Mouse (Mus musculus) heart, adult 2 months (tissue): ENCODE results near the gene Fer. TPM values are rescaled to one million over a fixed set of nuclear protein-coding genes. Genes with fewer than 3 reads are reported as not detected.
A peak's percentile ranks its signal among the peaks of the same experiment; 100 is the strongest.

Source experiments
- DNase-seq, 2 experiments: peaks; one replicate each; pipeline ENCODE4 v3.0.0; 2021
- H3K27ac ChIP-seq: fragments of 200-600 bp; 2 replicates; pipeline ENCODE4 v1.8.1; 2022
- H3K27me3 ChIP-seq: fragments of 200-500 bp; 2 replicates; pipeline ENCODE4 v1.6.1; 2012; ENCODE audit warnings: mild to moderate bottlenecking, low read length, inconsistent platforms, mixed read lengths; ENCODE audit not compliant: control insufficient read depth, insufficient read depth
- H3K36me3 ChIP-seq: fragments of 200-500 bp; 2 replicates; pipeline ENCODE4 v1.6.1; 2012; ENCODE audit warnings: low read length, inconsistent platforms; ENCODE audit not compliant: control insufficient read depth, insufficient read depth
- H3K4me1 ChIP-seq: fragments of 200-500 bp; 2 replicates; pipeline ENCODE4 v1.6.1; 2011; ENCODE audit warnings: low read length; ENCODE audit not compliant: control insufficient read depth, insufficient read depth
- H3K4me3 ChIP-seq: fragments of 200-600 bp; 2 replicates; pipeline ENCODE4 v1.8.1; 2022
- H3K79me2 ChIP-seq: fragments of 200-500 bp; replicated peaks from 2 replicates; pipeline ENCODE4 v1.6.1; 2012; ENCODE audit warnings: mild to moderate bottlenecking, inconsistent platforms, low read length, moderate library complexity, mixed read lengths; ENCODE audit not compliant: control insufficient read depth, insufficient read depth
- H3K9ac ChIP-seq: fragments of 200-500 bp; 2 replicates; pipeline ENCODE4 v1.6.1; 2012; ENCODE audit warnings: low read depth, mild to moderate bottlenecking, control low read depth, inconsistent platforms, low read length, mixed read lengths
- CTCF ChIP-seq: fragments of 200-600 bp; IDR thresholded peaks from 2 replicates; pipeline ENCODE4 v1.8.1; 2022; ENCODE audit warnings: antibody characterized with exemption, mild to moderate bottlenecking, moderate library complexity
- EP300 ChIP-seq: fragments of 200-500 bp; IDR thresholded peaks from 2 replicates; pipeline ENCODE4 v1.6.1; 2011; ENCODE audit warnings: low read depth, low read length, control low read depth; ENCODE audit not compliant: insufficient read depth
- POLR2A ChIP-seq: fragments of 200-500 bp; IDR thresholded peaks from 2 replicates; pipeline ENCODE4 v1.6.1; 2011; ENCODE audit warnings: mild to moderate bottlenecking, low read depth, low read length, control low read depth; ENCODE audit not compliant: insufficient read depth
- WGBS: fragments of 180-500 bp; shearing (Covaris S2); methylation state at CpG from one replicate; pipeline ENCODE4 v1.1.7; 2018; 5-methylcytosine and 5-hydroxymethylcytosine counted together
- intact Hi-C: fragments of 180-260 bp; cut with DNase I; formaldehyde crosslinking; loops from one replicate; pipeline ENCODE4 v1.15.1; 2025
- polyA plus RNA-seq: library from polyadenylated mRNA; depleted of rRNA; stranded (reverse); fragments of >200 nt; gene quantifications from 2 replicates; pipeline ENCODE4 v1.2.3, GENCODE M21; 2012
- total RNA-seq, 2 experiments: library from RNA; stranded (reverse); gene quantifications; 2 replicates each; pipeline ENCODE4 v1.2.3; 2021

The Fer gene
- total and polyA plus RNA-seq, 3 experiments, result 3.9 to 19.8 (median 19.4) TPM

DNA sequence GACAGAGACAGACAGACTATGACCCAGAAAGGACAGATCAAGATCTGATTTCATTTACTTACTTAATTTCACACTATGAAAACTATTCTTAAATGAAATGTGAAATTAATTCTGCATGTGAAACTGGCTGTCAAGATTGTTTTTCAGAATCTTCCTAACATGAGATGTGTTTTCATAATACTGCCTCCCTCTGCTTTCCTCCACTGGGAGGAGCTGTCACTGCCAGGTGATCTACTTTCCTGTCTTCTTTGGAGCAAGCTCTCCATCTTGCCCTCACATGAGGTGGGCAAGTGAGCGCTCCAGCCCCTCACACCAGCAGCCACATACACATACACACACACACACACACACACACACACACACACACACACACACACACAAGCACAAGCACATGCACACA, 108.1 kb downstream of the Fer start:
- Histone ChIP-seq H3K27me3 (no peaks in the 10 kb centered on the region), H3K36me3 (no peaks in the 10 kb centered on the region; the same call in 1 of the 2 replicates), H3K4me3 (no peak overlapping the region), H3K9ac (no peak overlapping the region), H3K4me1 (peaks cover 4% of the 10 kb centered on the region; the same call in 1 of the 2 replicates), H3K27ac (no peak overlapping the region), H3K79me2 (no peaks in the 10 kb centered on the region)
- 87% methylated on average over 1 of the region's 1 CpGs for WGBS
- intact Hi-C loops, result no loop called here
- DNase-seq, result no peak
- TF ChIP-seq CTCF (peak; percentile 18), EP300 (no peak), POLR2A (no peak)

DNA sequence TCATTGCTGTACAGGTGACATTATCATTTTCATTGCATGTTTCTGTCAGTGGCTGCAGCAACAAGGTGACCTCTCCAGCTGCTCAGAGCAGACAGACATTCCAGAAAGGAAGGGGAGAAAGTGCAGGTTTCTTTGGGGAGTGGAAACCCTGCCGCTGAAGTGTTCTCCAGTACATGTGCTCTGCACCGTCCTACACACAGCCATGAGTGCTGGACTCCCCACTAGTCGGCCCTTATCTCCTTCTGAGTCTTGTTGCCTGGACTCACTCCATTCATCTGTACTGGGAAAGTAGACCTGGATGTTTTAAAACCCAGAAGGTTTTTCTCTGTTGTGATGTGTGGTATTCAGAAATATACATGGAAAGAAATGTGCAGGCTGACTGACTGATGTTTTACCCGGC, 109.3 kb downstream of the Fer start:
- Histone ChIP-seq H3K4me1 (peaks cover 4% of the 10 kb centered on the region; the same call in 1 of the 2 replicates), H3K79me2 (no peaks in the 10 kb centered on the region), H3K36me3 (no peaks in the 10 kb centered on the region; the same call in 1 of the 2 replicates), H3K27me3 (no peaks in the 10 kb centered on the region), H3K4me3 (no peak overlapping the region), H3K27ac (no peak overlapping the region), H3K9ac (no peak overlapping the region)
- TF ChIP-seq POLR2A (no peak), CTCF (no peak), EP300 (no peak)
- DNase-seq, result no peak
- intact Hi-C loops, result no loop called here
- WGBS, result 47% methylated on average over 4 of the region's 4 CpGs

DNA sequence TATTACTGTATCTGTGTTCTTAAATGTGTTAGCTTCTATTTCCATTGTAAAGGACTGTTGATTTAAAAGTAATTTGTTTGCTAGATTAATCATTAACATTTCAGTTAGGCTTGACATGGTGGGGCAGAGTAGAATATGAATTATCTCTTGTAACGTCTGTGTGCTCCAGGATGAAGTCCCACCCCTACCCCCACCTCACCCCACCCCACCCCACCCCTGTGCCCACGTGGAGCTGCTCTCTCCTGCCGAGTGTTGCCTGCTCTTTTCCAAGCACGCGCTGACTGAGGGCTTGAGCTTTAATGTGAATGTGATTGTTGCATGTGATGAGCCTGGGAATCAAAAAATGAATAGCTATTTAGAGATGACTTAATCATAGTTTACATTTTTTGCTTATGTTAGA, 110.9 kb downstream of the Fer start:
- Histone ChIP-seq H3K9ac (no peak overlapping the region), H3K27ac (no peak overlapping the region), H3K36me3 (no peaks in the 10 kb centered on the region; the same call in 1 of the 2 replicates), H3K4me1 (peaks cover 4% of the 10 kb centered on the region; the same call in 1 of the 2 replicates), H3K27me3 (no peaks in the 10 kb centered on the region), H3K4me3 (no peak overlapping the region), H3K79me2 (no peaks in the 10 kb centered on the region)
- TF ChIP-seq CTCF (no peak), POLR2A (no peak), EP300 (no peak)
- intact Hi-C loops, result no loop called here
- no peak for DNase-seq
- 75% methylated on average over 5 of the region's 5 CpGs for WGBS

DNA sequence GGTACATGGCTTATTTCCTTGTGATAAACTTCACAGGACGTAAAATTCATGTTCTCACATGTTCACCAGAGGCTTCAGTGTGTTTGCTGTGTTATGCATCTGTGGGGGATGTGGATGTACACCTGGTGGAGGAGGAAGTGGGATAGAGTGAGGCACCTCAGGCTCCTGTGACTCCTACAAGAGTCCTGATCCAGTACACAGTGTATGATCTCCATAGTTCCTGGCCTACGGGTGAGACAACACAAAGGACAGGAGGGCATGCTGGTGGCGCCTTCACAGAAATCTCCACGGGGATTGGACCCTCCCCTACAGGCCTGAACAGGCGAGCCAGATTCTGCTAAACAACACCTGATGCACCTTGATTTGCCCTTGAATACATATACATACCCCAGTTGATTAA, 111.4 kb downstream of the Fer start:
- intact Hi-C loops, result no loop called here
- H3K9ac ChIP-seq, result no peak overlapping the region
- no peaks in the 10 kb centered on the region; the same call in 1 of the 2 replicates for H3K36me3 ChIP-seq
- DNase-seq, result no peak
- no peaks in the 10 kb centered on the region for H3K27me3 ChIP-seq
- no peak for TF ChIP-seq CTCF
- no peak for TF ChIP-seq EP300
- no peak for TF ChIP-seq POLR2A
- 86% methylated on average over 5 of the region's 5 CpGs for WGBS
- H3K4me1 ChIP-seq, result peaks cover 4% of the 10 kb centered on the region; the same call in 1 of the 2 replicates
- no peaks in the 10 kb centered on the region for H3K79me2 ChIP-seq
- no peak overlapping the region for H3K4me3 ChIP-seq
- no peak overlapping the region for H3K27ac ChIP-seq

DNA sequence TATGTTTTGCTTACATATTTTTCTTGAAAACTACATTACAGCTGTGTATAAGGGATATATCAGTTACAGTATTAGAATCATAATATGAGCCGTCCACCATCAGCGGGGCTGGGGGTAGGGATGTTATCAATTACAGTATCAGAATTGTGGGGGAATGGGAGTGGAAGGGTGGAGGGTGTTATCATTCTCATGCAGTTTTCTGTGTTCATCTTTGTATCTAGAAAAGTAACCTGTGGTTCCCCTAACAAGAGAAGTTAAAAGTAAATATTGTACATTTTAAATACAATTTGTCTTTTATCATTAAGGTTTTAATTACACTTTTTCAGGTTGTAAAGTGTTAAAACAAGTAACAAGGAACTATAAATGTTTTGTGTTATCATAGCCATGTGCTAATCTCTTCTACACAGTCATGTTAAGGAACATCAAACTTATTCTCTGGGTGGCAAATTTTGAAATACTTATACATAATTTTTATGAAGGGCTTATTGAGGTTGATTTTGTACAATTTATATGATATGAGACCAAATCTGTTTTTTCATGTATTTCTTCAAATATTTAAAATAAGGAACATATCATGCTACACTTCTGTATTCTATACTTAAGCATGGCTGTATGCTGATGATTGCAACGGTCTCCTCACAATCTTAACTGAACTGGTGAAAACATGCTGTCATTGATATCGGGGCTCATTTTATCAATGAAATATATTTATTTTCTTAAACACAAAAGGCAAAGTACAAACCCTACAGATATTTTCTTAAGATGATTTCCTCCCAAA, 116.1 kb downstream of the Fer start:
- Histone ChIP-seq H3K4me3 (no peak overlapping the region), H3K27me3 (no peaks in the 10 kb centered on the region), H3K27ac (no peak overlapping the region), H3K36me3 (no peaks in the 10 kb centered on the region), H3K79me2 (no peaks in the 10 kb centered on the region), H3K4me1 (no peaks in the 10 kb centered on the region), H3K9ac (no peak overlapping the region)
- 74% methylated on average over 4 of the region's 4 CpGs for WGBS
- no peak for DNase-seq
- TF ChIP-seq CTCF, result no peak
- intact Hi-C loops, result no loop called here

DNA sequence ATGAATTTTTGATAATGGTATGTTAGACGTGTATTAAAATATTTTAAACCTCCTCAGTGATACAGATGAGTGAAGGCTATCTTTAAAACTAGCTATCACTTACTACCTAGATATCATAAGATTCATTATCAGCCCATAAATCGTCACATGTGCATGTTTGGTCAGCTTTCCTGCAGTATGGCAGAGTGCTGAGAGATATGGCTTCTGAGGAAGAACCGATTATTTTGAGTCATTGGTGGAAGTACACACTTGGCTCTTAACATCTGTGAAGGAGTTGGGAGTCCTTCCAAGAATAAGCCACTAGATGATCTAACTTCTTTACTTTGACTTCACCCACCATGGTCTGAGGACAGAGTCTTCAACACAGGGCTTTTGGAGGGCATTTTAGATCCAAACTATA, 117.3 kb downstream of the Fer start:
- Histone ChIP-seq H3K79me2 (no peaks in the 10 kb centered on the region), H3K4me1 (no peaks in the 10 kb centered on the region), H3K36me3 (no peaks in the 10 kb centered on the region), H3K27me3 (no peaks in the 10 kb centered on the region), H3K9ac (no peak overlapping the region), H3K4me3 (no peak overlapping the region), H3K27ac (no peak overlapping the region)
- TF ChIP-seq EP300 (no peak), CTCF (no peak), POLR2A (no peak)
- DNase-seq, result no peak
- 69% methylated on average over 3 of the region's 3 CpGs for whole genome bisulfite sequencing
- intact Hi-C loops, result no loop called here
